Mouse (Mus musculus): ENCODE data around the gene Tgif2lx1. TPM values are rescaled to one million over a fixed set of nuclear protein-coding genes. Genes with fewer than 3 reads are reported as not detected.

The Tgif2lx1 gene
- polyA plus RNA-seq (2014; fragmentation: Illumina TruSeq; extraction: RNeasy Lipid Tissue Mini Kit (QIAGEN cat#74804); ENCODE audit: low read depth, low replicate concordance) = not detected

GRCm38 (mm10) chrX:118480637-118481036 lies at the start of gene Tgif2lx1:
Gene Tgif2lx1, minus strand, starts transcription at chrX:118480737.

Other genes with a start within 250 kb of the Tgif2lx1 start
- not detected for gene Tgif2lx2, start 53.5 kb downstream of the Tgif2lx1 start, polyA plus RNA-seq (2014; fragmentation: Illumina TruSeq; extraction: RNeasy Lipid Tissue Mini Kit (QIAGEN cat#74804); ENCODE audit: low read depth, low replicate concordance)